Mouse (Mus musculus) midbrain, embryonic 14.5 days (tissue): ENCODE measurements around the gene Tmem59l. TPM values are rescaled to one million over a fixed set of nuclear protein-coding genes. Genes with fewer than 3 reads are reported as not detected.

Experiments used
- ATAC-seq: fragments of 200-750 bp; cut with Nextera tagmentation; 2 replicates; pipeline ENCODE4 v1.8.0; 2017; ENCODE audit warnings: moderate number of reproducible peaks, moderate library complexity; ENCODE audit not compliant: low FRiP score, low TSS enrichment
- DNase-seq: peaks from one replicate; pipeline ENCODE4 v3.0.0-alpha.2; 2015
- H3K27ac ChIP-seq: fragments of 300-500 bp; sonication (generic); replicated peaks from 2 replicates; pipeline ENCODE4 v1.5.1; 2014; ENCODE audit warnings: mild to moderate bottlenecking, low read depth, low read length, moderate library complexity
- H3K27me3 ChIP-seq: fragments of 300-500 bp; sonication (generic); 2 replicates; pipeline ENCODE4 v1.6.1; 2014; ENCODE audit warnings: low read length, control low read depth, mixed read lengths; ENCODE audit not compliant: control insufficient read depth, insufficient read depth
- H3K36me3 ChIP-seq: fragments of 300-500 bp; sonication (generic); 2 replicates; pipeline ENCODE4 v1.6.1; 2014; ENCODE audit warnings: low read length, control low read depth; ENCODE audit not compliant: control insufficient read depth, insufficient read depth
- H3K4me1 ChIP-seq: fragments of 300-500 bp; sonication (generic); 2 replicates; pipeline ENCODE4 v1.6.1; 2014; ENCODE audit warnings: mild to moderate bottlenecking, antibody characterized with exemption, low read length, control low read depth; ENCODE audit not compliant: control insufficient read depth, insufficient read depth
- H3K4me2 ChIP-seq: fragments of 300-500 bp; sonication (generic); 2 replicates; pipeline ENCODE4 v1.6.1; 2014; ENCODE audit warnings: mild to moderate bottlenecking, low read length, moderate library complexity
- H3K4me3 ChIP-seq: fragments of 300-500 bp; sonication (generic); replicated peaks from 2 replicates; pipeline ENCODE4 v1.5.1; 2014; ENCODE audit warnings: low read depth, low read length
- H3K9ac ChIP-seq: fragments of 300-500 bp; sonication (generic); replicated peaks from 2 replicates; pipeline ENCODE4 v1.6.1; 2014; ENCODE audit warnings: mild to moderate bottlenecking, low read length, moderate library complexity
- H3K9me3 ChIP-seq: fragments of 300-500 bp; sonication (generic); 2 replicates; pipeline ENCODE4 v1.6.1; 2016; ENCODE audit warnings: low read length, control low read depth, mixed read lengths; ENCODE audit not compliant: control insufficient read depth
- WGBS: fragments of 180-500 bp; shearing (Covaris S2); extraction: QIAGEN DNeasy Blood & Tissue Kit; methylation state at CpG from one replicate; pipeline ENCODE4 v1.1.7; 2014; 5-methylcytosine and 5-hydroxymethylcytosine counted together
- polyA plus RNA-seq: library from polyadenylated mRNA; unstranded; fragments of >200 nt; fragmentation: Nextera tagmentation; extraction: Ambion mirVana; gene quantifications from 2 replicates; pipeline ENCODE4 v1.2.1, GENCODE M21; 2014

Tmem59l gene
- polyA plus RNA-seq, 1 experiment from 2014 or later, result 104 TPM

- WGBS, result 4% methylated on average over 28 of the region's 28 CpGs
- Histone ChIP-seq H3K27me3 (peaks cover 92% of the 10 kb centered on the region), H3K4me2 (peak overlapping the region; percentile 53; the same call in 1 of the 2 replicates), H3K27ac (no peak overlapping the region), H3K9me3 (no peaks in the 10 kb centered on the region), H3K4me1 (peaks cover 15% of the 10 kb centered on the region; the same call in 1 of the 2 replicates), H3K4me3 (0 out of 2 replicates have a peak overlapping the region, but pooled peaks have one; percentile 31), H3K36me3 (no peaks in the 10 kb centered on the region), H3K9ac (no peak overlapping the region; the same call in 1 of the 2 replicates)
- DNase-seq, result no peak
- ATAC-seq, result no peak
These were observed 7.3 kb upstream of the Tmem59l start for GRCm38 (mm10) chr8:70494416-70494945.

- no peaks in the 10 kb centered on the region for H3K36me3 ChIP-seq
- 1% methylated on average over 47 of the region's 47 CpGs for WGBS
- H3K4me3 ChIP-seq, result peak overlapping the region; percentile 31
- H3K27me3 ChIP-seq, result peaks cover 93% of the 10 kb centered on the region
- no peaks in the 10 kb centered on the region for H3K9me3 ChIP-seq
- H3K9ac ChIP-seq, result no peak overlapping the region; the same call in 1 of the 2 replicates
- no peak for DNase-seq
- H3K27ac ChIP-seq, result no peak overlapping the region
- peaks cover 17% of the 10 kb centered on the region; the same call in 1 of the 2 replicates for H3K4me1 ChIP-seq
- H3K4me2 ChIP-seq, result peak overlapping the region; percentile 53
- ATAC-seq, result no peak
These were observed 6.7 kb upstream of the Tmem59l start for GRCm38 (mm10) chr8:70493692-70494415.

- peak within 1 kb of the TSS; percentile 53 for H3K4me2 ChIP-seq
- no peaks in the 10 kb centered on the region for H3K9me3 ChIP-seq
- peak within 1 kb of the TSS; percentile 31 for H3K4me3 ChIP-seq
- under 1% methylated on average over 89 of the region's 93 CpGs for WGBS
- peaks cover 26% of the 10 kb centered on the region for H3K4me1 ChIP-seq
- peak within 1 kb of the TSS; percentile 34; the same call in 1 of the 2 replicates for H3K9ac ChIP-seq
- H3K36me3 ChIP-seq, result no peaks in the 10 kb centered on the region
- no peak within 1 kb of the TSS for H3K27ac ChIP-seq
- DNase-seq (no peak), ATAC-seq (no peak)
- peaks cover 96% of the 10 kb centered on the region for H3K27me3 ChIP-seq
These were observed 5.8 kb upstream of the Tmem59l start, which contains the start of gene Crlf1 for GRCm38 (mm10) chr8:70492664-70493640. Gene Crlf1, plus strand, starts transcription at chr8:70493158.

- DNase-seq (no peak), ATAC-seq (no peak)
- no peaks in the 10 kb centered on the region for H3K36me3 ChIP-seq
- WGBS, result under 1% methylated on average over 20 of the region's 20 CpGs
- H3K4me1 ChIP-seq, result peaks cover 33% of the 10 kb centered on the region
- H3K27me3 ChIP-seq, result peaks cover 90% of the 10 kb centered on the region
- H3K9me3 ChIP-seq, result no peaks in the 10 kb centered on the region
- no peak overlapping the region for H3K4me3 ChIP-seq
- H3K9ac ChIP-seq, result no peak overlapping the region
- no peak overlapping the region for H3K27ac ChIP-seq
- H3K4me2 ChIP-seq, result no peak overlapping the region
These were observed 3.8 kb upstream of the Tmem59l start for GRCm38 (mm10) chr8:70490880-70491495.

- Histone ChIP-seq H3K4me2 (no peak overlapping the region), H3K27me3 (peaks cover 90% of the 10 kb centered on the region), H3K27ac (no peak overlapping the region), H3K4me3 (no peak overlapping the region), H3K9ac (no peak overlapping the region), H3K36me3 (no peaks in the 10 kb centered on the region), H3K9me3 (no peaks in the 10 kb centered on the region), H3K4me1 (peaks cover 29% of the 10 kb centered on the region)
- WGBS, result 6% methylated on average over 10 of the region's 10 CpGs
- DNase-seq (no peak), ATAC-seq (no peak)
These were observed 3.1 kb upstream of the Tmem59l start for GRCm38 (mm10) chr8:70490061-70490879.

- Histone ChIP-seq H3K4me3 (no peak overlapping the region), H3K9me3 (no peaks in the 10 kb centered on the region), H3K4me2 (peak overlapping the region; percentile 31), H3K27ac (no peak overlapping the region), H3K36me3 (no peaks in the 10 kb centered on the region), H3K9ac (no peak overlapping the region), H3K4me1 (peaks cover 28% of the 10 kb centered on the region), H3K27me3 (peaks cover 90% of the 10 kb centered on the region)
- DNase-seq (no peak), ATAC-seq (no peak)
- 1% methylated on average over 31 of the region's 41 CpGs for WGBS
These were observed 2.4 kb upstream of the Tmem59l start for GRCm38 (mm10) chr8:70489576-70489975.

GRCm38 (mm10) chr8:70488931-70489470 is 1.8 kb upstream of the Tmem59l start:
- H3K27ac ChIP-seq, result no peak overlapping the region
- H3K9me3 ChIP-seq, result no peaks in the 10 kb centered on the region
- no peak for ATAC-seq
- H3K4me1 ChIP-seq, result peaks cover 28% of the 10 kb centered on the region
- peak overlapping the region; percentile 31 for H3K4me2 ChIP-seq
- no peak overlapping the region; the same call in 1 of the 2 replicates for H3K9ac ChIP-seq
- H3K36me3 ChIP-seq, result no peaks in the 10 kb centered on the region
- no peak overlapping the region for H3K4me3 ChIP-seq
- peaks cover 90% of the 10 kb centered on the region for H3K27me3 ChIP-seq
- DNase-seq, result no peak
- 4% methylated on average over 14 of the region's 14 CpGs for WGBS
